In the genomic region with DNA sequence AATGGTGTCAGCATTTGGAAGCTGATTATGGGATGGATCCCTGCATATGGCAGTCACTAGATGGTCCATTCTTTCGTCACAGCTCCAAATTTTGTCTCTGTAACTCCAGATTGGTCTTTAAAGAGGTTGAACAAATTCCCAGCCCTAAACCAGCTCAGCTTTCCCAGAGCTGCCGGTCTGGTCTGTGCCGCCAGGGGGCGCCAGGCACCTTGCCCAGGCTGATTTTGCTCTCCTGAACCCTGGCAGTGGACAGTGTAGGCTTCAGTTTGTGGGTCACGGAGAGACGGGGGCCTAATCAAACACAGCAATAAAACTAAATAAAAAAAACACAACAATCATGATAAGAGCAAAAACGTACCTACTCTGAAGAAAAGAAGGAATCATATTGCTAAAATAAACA, we compare ENCODE assay signal across 9 mouse cellular contexts. TPM values are rescaled to one million over a fixed set of nuclear protein-coding genes. Genes with fewer than 3 reads are reported as not detected.
A peak's percentile ranks its signal among the peaks of the same experiment; 100 is the strongest.
DNase-seq lines count a peak whose midpoint lies in the region; ATAC-seq and TF ChIP-seq lines count a peak whose summit lies in the region.
"Had no signal": no experiment of that assay in that cellular context is flagged by ENCODE, and none has a peak within 500 bp of the region (broad histone marks: within the 10 kb centered on the region; RNA-seq: fewer than 3 reads in every experiment).

No protein-coding gene starts in this region.

- CTCF ChIA-PET in Patski (lab: Charles Lee) = interaction anchor here (1.0 to 2.3 kb wide), 3 partner anchors 14 to 56 kb away, joined by 3 to 5 read pairs (median 3); no protein-coding TSS in a partner anchor

- H3K36me3 ChIP-seq in heart, embryonic 12.5 days = no peaks in the 10 kb centered on the region
- H3K36me3 ChIP-seq: limb, embryonic 13.5 days had no signal

- H3K4me3 ChIP-seq in heart, embryonic 12.5 days = no peak overlapping the region
- H3K4me3 ChIP-seq: limb, embryonic 13.5 days had no signal

- in situ Hi-C loops in Patski (cut with MboI; ENCODE audit: low pct_unique_long_range_greater_than_20kb) = no loop called here

- H3K9ac ChIP-seq in heart, embryonic 12.5 days = no peak overlapping the region
- H3K9ac ChIP-seq: limb, embryonic 13.5 days had no signal

- WGBS in heart, embryonic 12.5 days = 16% methylated on average over 7 of the region's 7 CpGs

- POLR2A ChIA-PET in Patski (lab: Charles Lee) = no interaction called here

- H3K4me2 ChIP-seq in heart, embryonic 12.5 days = no peak overlapping the region
- H3K4me2 ChIP-seq: limb, embryonic 13.5 days had no signal

- no peaks in the 10 kb centered on the region for H3K9me3 ChIP-seq in heart, embryonic 12.5 days (replicated peaks)
- H3K9me3 ChIP-seq: limb, embryonic 13.5 days had no signal

- DNase-seq in heart, adult 11 months = peak; percentile 95
- no peak for DNase-seq in Patski (ENCODE audit: low read depth, low spot score)
- DNase-seq in cerebellum, adult 9-11 months = peak; percentile 62
- peak; percentile 69 to 74 for DNase-seq in gastrocnemius, postnatal 36 days
- DNase-seq in layer of hippocampus, adult 8-10 months (ENCODE audit: low spot score in 2 of 2) = peak; percentile 19 to 64
- peak; percentile 36 to 73 for DNase-seq in spleen, postnatal 10 days (ENCODE audit: low spot score in 2 of 2)

- no peak for ATAC-seq in heart, embryonic 12.5 days (ENCODE audit: insufficient number of reproducible peaks, low FRiP score)
- peak; percentile 71 for ATAC-seq in Patski
- ATAC-seq in megakaryocyte, adult 5-6 weeks (ENCODE audit: poor library complexity, severe bottlenecking) = peak; percentile 92

- H3K27me3 ChIP-seq in heart, embryonic 12.5 days (replicated peaks) = peaks cover 5% of the 10 kb centered on the region; the same call in 1 of the 2 replicates
- peaks cover 25% of the 10 kb centered on the region for H3K27me3 ChIP-seq in Patski

- no peak overlapping the region for H3K27ac ChIP-seq in heart, embryonic 12.5 days (ENCODE audit: poor library complexity, severe bottlenecking)
- H3K27ac ChIP-seq: limb, embryonic 13.5 days had no signal

- 0 out of 2 replicates have a peak, but pooled peaks cover 5% of the 10 kb centered on the region for H3K4me1 ChIP-seq in heart, embryonic 12.5 days (replicated peaks)

- peak; percentile 90 for TF ChIP-seq CTCF in Patski (IDR thresholded peaks at IDR 0.05)

- intact Hi-C loops in gastrocnemius, postnatal 36 days (cut with DNase I) = no loop called here

RNA-seq across cellular contexts. Expression of a gene that starts 13.5 kb away (rescaled TPM):
- polyA plus RNA-seq in heart, embryonic 12.5 days (2016; fragmentation: Nextera tagmentation; extraction: Ambion mirVana) = 11.3 and 11.6 TPM in 2 replicates
- 0.78 TPM for polyA plus RNA-seq in Patski (2021)
- total RNA-seq in gastrocnemius, postnatal 36 days (2021) = 10 to 100 TPM; 30.8 to 31.8 TPM
- 1 to 10 TPM; 5.1 to 9.1 (median 5.9) TPM for total RNA-seq in layer of hippocampus, adult 8-10 months (2022)
- total RNA-seq in megakaryocyte, adult 5-6 weeks (2015) = 8.6 and 11.1 TPM in 2 replicates
- 0.37 and 1.3 TPM in 2 replicates for total RNA-seq in megakaryocyte, adult 5-6 weeks (2017)

RNA-seq across cellular contexts. Expression of a gene that starts 16.9 kb away (rescaled TPM):
- not detected in 2 replicates for polyA plus RNA-seq in heart, embryonic 12.5 days (2016; fragmentation: Nextera tagmentation; extraction: Ambion mirVana)
- not detected for polyA plus RNA-seq in Patski (2021)
- total RNA-seq in gastrocnemius, postnatal 36 days (2021) = not detected
- total RNA-seq in layer of hippocampus, adult 8-10 months (2022) = under 1 TPM in 1 of 4 experiments, not detected in 3; 0.25 TPM
- total RNA-seq in megakaryocyte, adult 5-6 weeks (2015) = not detected in 2 replicates
- not detected in 2 replicates for total RNA-seq in megakaryocyte, adult 5-6 weeks (2017)

RNA-seq across cellular contexts. Expression of a gene that starts 28.9 kb away (rescaled TPM):
- polyA plus RNA-seq in heart, embryonic 12.5 days (2016; fragmentation: Nextera tagmentation; extraction: Ambion mirVana) = not detected in 2 replicates
- not detected for polyA plus RNA-seq in Patski (2021)
- not detected for total RNA-seq in gastrocnemius, postnatal 36 days (2021)
- total RNA-seq in layer of hippocampus, adult 8-10 months (2022) = under 1 TPM in 2 of 4 experiments, not detected in 2; 0.59 to 0.92 TPM
- 8.6 and 8.7 TPM in 2 replicates for total RNA-seq in megakaryocyte, adult 5-6 weeks (2015)
- 9.1 and 10.1 TPM in 2 replicates for total RNA-seq in megakaryocyte, adult 5-6 weeks (2017)

Comparison
In these comparisons a context has a peak if more than half of its experiments do, and no peak if none do; other contexts are left out.
1. RNA of a gene that starts 28.9 kb away (total RNA-seq): 8.6 to 10.1 TPM in megakaryocyte, adult 5-6 weeks; 0.59 to 0.92 TPM in layer of hippocampus, adult 8-10 months and not detected in gastrocnemius, postnatal 36 days; every median in the first group is over 4 times any median in the second.